Mouse (Mus musculus) small intestine, adult 2 months (tissue): ENCODE results near the gene Prc1.

Experiments
- CTCF ChIP-seq: fragments of 200-500 bp; IDR thresholded peaks from 2 replicates; pipeline ENCODE4 v1.5.1; 2012; ENCODE audit warnings: low read depth, mild to moderate bottlenecking, control low read depth, inconsistent platforms, low read length, moderate library complexity, mixed read lengths; ENCODE audit not compliant: insufficient replicate concordance, insufficient read length; ENCODE audit errors: extremely low read depth
- POLR2A ChIP-seq: fragments of 200-500 bp; IDR thresholded peaks from 2 replicates; pipeline ENCODE4 v1.6.1; 2012; ENCODE audit warnings: low read depth, mild to moderate bottlenecking, control low read depth, inconsistent platforms, low read length, moderate library complexity

GRCm38 (mm10) chr7:80281646-80282045 is 12.6 kb upstream of the Prc1 start:
- TF ChIP-seq POLR2A (no peak), CTCF (no peak)
